Comparison of ENCODE assay signal across 9 mouse cellular contexts in the genomic region with DNA sequence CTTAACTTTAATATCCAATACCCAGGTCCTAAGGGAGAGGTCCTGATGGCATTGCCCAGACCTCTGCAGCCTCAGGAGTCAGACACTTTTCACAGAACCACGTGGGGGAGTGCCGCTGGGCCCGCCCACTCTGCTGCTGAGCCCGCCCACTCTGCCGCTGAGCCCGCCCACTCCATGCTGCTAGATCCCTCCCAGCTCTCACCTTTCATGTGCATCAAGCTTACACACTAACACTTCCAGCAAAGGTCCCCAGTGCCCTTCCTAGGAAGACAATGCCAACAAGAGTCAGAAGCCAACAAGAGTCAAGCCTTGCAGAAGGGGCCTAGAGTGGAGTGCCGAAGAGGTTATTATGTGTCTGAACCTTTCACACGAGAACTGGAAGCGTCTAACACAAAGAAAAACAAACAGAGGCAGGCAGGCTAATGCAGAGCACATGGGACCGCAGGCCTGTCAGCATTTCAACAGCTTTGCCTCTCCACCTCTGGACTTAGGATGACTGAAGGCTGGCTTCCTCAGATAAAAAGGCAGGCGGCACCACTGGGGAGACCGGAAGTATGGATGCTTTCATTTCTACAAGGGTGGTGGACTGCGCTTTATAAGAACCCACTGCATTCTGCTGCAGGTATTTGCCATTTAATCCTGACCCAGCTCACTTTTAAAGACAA. TPM values are rescaled to one million over a fixed set of nuclear protein-coding genes. Genes with fewer than 3 reads are reported as not detected.
DNase-seq lines count a peak whose midpoint lies in the region; ATAC-seq lines count a peak whose summit lies in the region.
"Had no signal": no experiment of that assay in that cellular context is flagged by ENCODE, and none has a peak within 500 bp of the region (broad histone marks: within the 10 kb centered on the region; RNA-seq: fewer than 3 reads in every experiment).

No protein-coding gene starts in this region.

- WGBS in hindbrain, embryonic 10.5 days: 39% methylated on average over 13 of the region's 13 CpGs
- 52% methylated on average over 13 of the region's 13 CpGs for WGBS in hindbrain, embryonic 16.5 days
- WGBS in embryonic facial prominence, embryonic 11.5 days: 20% methylated on average over 13 of the region's 13 CpGs

- H3K9ac ChIP-seq in hindbrain, embryonic 16.5 days (ENCODE audit: low read depth, low read length): no peak overlapping the region
- H3K9ac ChIP-seq in embryonic facial prominence, embryonic 11.5 days (replicated peaks; ENCODE audit: low read length): no peak overlapping the region

- H3K27ac ChIP-seq in hindbrain, embryonic 10.5 days: 0 out of 2 replicates have a peak overlapping the region, but pooled peaks have one; percentile 4
- H3K27ac ChIP-seq in hindbrain, embryonic 16.5 days (ENCODE audit: low read depth, low read length): no peak overlapping the region
- H3K27ac ChIP-seq in embryonic facial prominence, embryonic 11.5 days (replicated peaks; ENCODE audit: low read depth, low read length): peak overlapping the region; percentile 59

- no peaks in the 10 kb centered on the region for H3K9me3 ChIP-seq in hindbrain, embryonic 10.5 days
- H3K9me3 ChIP-seq in hindbrain, embryonic 16.5 days (ENCODE audit: control insufficient read depth, low read length): no peaks in the 10 kb centered on the region
- H3K9me3 ChIP-seq in embryonic facial prominence, embryonic 11.5 days (replicated peaks; ENCODE audit: control insufficient read depth, low read length): no peaks in the 10 kb centered on the region

- H3K36me3 ChIP-seq in hindbrain, embryonic 10.5 days: no peaks in the 10 kb centered on the region
- no peaks in the 10 kb centered on the region for H3K36me3 ChIP-seq in hindbrain, embryonic 16.5 days (ENCODE audit: control insufficient read depth, insufficient read depth, low read length)
- no peaks in the 10 kb centered on the region for H3K36me3 ChIP-seq in embryonic facial prominence, embryonic 11.5 days (replicated peaks; ENCODE audit: control insufficient read depth, insufficient read depth, low read depth, low read length)

- no peak overlapping the region for H3K4me3 ChIP-seq in hindbrain, embryonic 10.5 days
- no peak overlapping the region for H3K4me3 ChIP-seq in hindbrain, embryonic 16.5 days (ENCODE audit: low read length)
- no peak overlapping the region for H3K4me3 ChIP-seq in embryonic facial prominence, embryonic 11.5 days (ENCODE audit: low read depth, low read length)

- H3K4me1 ChIP-seq in hindbrain, embryonic 10.5 days (replicated peaks): peaks cover 30% of the 10 kb centered on the region
- peaks cover 6% of the 10 kb centered on the region for H3K4me1 ChIP-seq in hindbrain, embryonic 16.5 days (ENCODE audit: control insufficient read depth, insufficient read depth, low read depth, low read length)
- peaks cover 3% of the 10 kb centered on the region for H3K4me1 ChIP-seq in embryonic facial prominence, embryonic 11.5 days (ENCODE audit: control insufficient read depth, insufficient read depth, low read length)

- no peak for ATAC-seq in hindbrain, embryonic 16.5 days
- peak; percentile 69 for ATAC-seq in embryonic facial prominence, embryonic 11.5 days (replicated peaks; ENCODE audit: insufficient number of reproducible peaks, low FRiP score, low TSS enrichment, low read depth)

- intact Hi-C loops in left cerebral cortex, postnatal 4 days (cut with DNase I): no loop called here

- no peaks in the 10 kb centered on the region for H3K27me3 ChIP-seq in hindbrain, embryonic 10.5 days (ENCODE audit: insufficient read depth, poor library complexity, severe bottlenecking)
- no peaks in the 10 kb centered on the region for H3K27me3 ChIP-seq in hindbrain, embryonic 16.5 days (replicated peaks; ENCODE audit: control insufficient read depth, insufficient read depth, low read length)
- H3K27me3 ChIP-seq in embryonic facial prominence, embryonic 11.5 days (ENCODE audit: control insufficient read depth, insufficient read depth, low read length): no peaks in the 10 kb centered on the region

- DNase-seq in hindbrain, embryonic 10.5 days (ENCODE audit: low spot score): peak; percentile 73
- DNase-seq in embryonic facial prominence, embryonic 11.5 days (ENCODE audit: low spot score): peak; percentile 77
- DNase-seq in kidney, postnatal 4 days: peak; percentile 78 to 85
- DNase-seq in lung, postnatal 4 days: peak; percentile 72 to 76
- DNase-seq in right cerebral cortex, postnatal 4 days: no peak
- DNase-seq in urinary bladder, postnatal 25 days (ENCODE audit: low spot score): no peak
- DNase-seq in left cerebral cortex, postnatal 4 days: no peak
- DNase-seq: cerebellum, postnatal 10 days had no signal

- H3K4me2 ChIP-seq in hindbrain, embryonic 16.5 days (ENCODE audit: low read length): no peak overlapping the region
- no peak overlapping the region; the same call in 1 of the 2 replicates for H3K4me2 ChIP-seq in embryonic facial prominence, embryonic 11.5 days (ENCODE audit: low read depth, low read length)

RNA-seq across cellular contexts. Expression of a gene that starts 13.8 kb away (rescaled TPM):
- polyA plus RNA-seq in hindbrain, embryonic 10.5 days (2016; fragmentation: Nextera tagmentation; extraction: Ambion mirVana): 6.0 and 6.9 TPM in 2 replicates
- polyA plus RNA-seq in hindbrain, embryonic 16.5 days (2015; fragmentation: Nextera tagmentation; extraction: Ambion mirVana): 0.74 and 0.91 TPM in 2 replicates
- polyA plus RNA-seq in embryonic facial prominence, embryonic 11.5 days (2014; fragmentation: Nextera tagmentation; extraction: Ambion mirVana): 9.3 and 10.3 TPM in 2 replicates
- 1 to 10 TPM; 5.4 to 6.4 TPM for total RNA-seq in left cerebral cortex, postnatal 4 days (2021)

Comparison
In these comparisons a context has a peak if more than half of its experiments do, and no peak if none do; other contexts are left out.
1. DNase-seq: peak in hindbrain, embryonic 10.5 days (single experiment), embryonic facial prominence, embryonic 11.5 days (single experiment), kidney, postnatal 4 days (2 of 2) and lung, postnatal 4 days (2 of 2); none in right cerebral cortex, postnatal 4 days (single experiment), urinary bladder, postnatal 25 days (single experiment) and left cerebral cortex, postnatal 4 days (single experiment).